Mouse (Mus musculus) mouse embryonic stem cell (cell line): ENCODE data around the gene Gpx1.
"Not testable (repeated sequence)": the region's sequence is repeated elsewhere in the genome, so short reads cannot be mapped to it uniquely, and the experiment has no call there.

Source experiments
- in situ Hi-C, 2 experiments: fragments of 300-500 bp; cut with MboI; formaldehyde crosslinking; loops; 1 replicate in 1 of 2; 3 replicates in 1 of 2; pipeline ENCODE4 v1.14.3; 2019 to 2020; ENCODE audit warnings: low sequenced_read_pairs in 2 of 2, low pct_unique_long_range_greater_than_20kb in 1 of 2, mixed read lengths in 1 of 2; ENCODE audit not compliant: unreplicated experiment in 1 of 2

Gpx1 gene

DNA sequence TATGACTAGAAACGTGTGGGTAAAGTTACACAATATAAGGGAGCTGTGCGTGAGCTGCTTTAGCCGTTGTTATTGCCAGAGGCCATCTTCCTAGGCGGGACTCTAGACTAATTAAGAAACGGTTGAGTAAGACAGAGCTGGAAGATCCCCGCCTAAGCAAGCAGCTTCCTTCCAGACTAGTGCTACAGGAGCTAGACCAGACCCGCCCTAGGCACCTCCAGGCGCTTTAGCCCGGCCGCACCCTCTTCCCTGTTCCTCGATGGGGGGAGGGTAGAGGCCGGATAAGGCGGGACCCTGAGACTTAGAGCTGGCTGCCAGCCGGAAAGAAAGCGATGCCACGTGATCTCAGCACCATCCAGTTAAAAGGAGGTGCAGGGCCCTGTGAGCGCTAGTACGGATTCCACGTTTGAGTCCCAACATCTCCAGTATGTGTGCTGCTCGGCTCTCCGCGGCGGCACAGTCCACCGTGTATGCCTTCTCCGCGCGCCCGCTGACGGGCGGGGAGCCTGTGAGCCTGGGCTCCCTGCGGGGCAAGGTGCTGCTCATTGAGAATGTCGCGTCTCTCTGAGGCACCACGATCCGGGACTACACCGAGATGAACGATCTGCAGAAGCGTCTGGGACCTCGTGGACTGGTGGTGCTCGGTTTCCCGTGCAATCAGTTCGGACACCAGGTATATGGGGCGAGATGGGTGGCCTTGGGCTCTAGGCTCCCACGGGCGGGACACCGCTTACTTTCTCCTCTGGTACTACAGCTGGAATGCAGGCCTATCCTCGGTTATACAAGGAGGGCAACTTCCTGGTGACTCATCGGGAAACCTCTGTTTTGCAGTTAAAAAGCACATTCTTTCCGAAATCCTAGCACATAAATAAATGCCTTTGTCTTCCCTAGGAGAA, at the start of gene Gpx1:
Gpx1 (plus strand) TSS at position 18 of the 896 bp plus-strand sequence.
- in situ Hi-C loops, result no loop called here

DNA sequence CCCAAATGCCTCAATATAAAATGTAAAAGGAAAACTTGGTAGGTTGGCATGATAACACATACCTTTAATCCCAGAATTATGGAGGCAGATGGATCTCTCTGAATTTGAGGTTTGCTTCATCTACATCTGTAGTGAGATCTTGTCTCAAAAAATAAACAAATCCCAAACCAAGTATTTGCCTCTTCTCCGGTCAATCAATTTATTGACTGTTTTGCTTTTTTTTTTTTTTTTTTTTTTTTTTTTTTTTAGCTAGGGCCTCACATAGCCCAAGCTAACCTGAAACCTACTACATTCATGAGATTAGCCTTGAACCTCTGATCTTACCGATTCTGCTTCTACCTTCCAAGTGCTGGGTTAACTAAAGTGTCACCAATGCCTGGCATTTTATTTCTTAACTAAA, 49.4 kb upstream of the Gpx1 start:
- in situ Hi-C loops, result no loop called here

DNA sequence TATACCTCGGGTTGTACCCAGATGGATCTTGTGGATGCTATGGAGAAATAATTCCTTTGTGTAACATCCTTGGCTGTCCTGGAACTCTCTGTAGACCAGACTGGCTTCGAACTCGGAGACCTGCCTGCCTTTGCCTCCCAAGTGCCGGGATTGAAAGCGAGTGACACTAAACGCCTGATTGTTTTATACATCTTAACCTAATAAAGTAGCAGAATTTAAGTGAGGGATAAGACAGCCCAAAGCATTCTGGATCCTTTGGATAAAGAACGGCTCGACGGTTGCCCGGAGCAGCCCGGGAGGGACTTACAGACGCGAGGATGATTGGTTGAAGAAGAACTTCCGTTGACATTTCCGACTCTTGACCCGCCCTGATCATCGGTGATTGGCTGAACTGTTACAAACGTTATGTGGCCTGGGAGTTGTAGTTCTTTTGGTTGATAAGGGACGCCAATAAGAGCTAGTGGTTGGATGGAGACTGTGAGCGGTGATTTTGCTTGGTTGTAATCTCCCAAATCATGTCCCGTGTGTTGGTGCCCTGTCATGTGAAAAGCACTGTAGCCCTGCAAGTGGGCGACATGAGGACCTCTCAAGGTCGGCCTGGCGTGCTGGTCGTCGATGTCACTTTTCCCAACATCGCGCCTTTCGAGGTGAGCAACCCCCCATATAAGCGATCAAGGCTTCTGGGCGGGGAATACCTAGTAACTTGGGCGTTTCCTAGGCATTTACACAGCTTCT, 48.5 kb upstream of the Gpx1 start, which contains the start of gene Nicn1:
Nicn1 (plus strand) TSS at position 414 of the 735 bp plus-strand sequence.
- in situ Hi-C loops, result no loop called here

DNA sequence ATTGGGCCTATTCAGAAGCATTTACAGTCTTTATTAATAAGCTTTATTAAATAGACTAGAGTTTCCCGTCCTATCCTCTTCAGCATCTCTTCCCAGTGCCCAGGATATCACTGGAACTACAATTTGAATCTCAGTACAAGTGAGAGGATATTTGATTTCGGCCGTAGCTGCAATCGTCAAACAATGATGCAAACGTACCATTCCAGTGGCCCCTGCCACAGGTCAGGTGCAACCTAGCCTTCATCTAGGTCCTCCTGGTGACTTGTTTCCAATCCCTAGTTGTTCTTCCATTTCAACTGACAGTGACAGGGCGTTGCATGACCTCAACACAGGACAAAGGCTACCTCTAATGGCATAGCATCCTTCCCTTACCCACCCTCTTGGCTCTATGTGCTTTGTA, 47.9 kb upstream of the Gpx1 start:
- in situ Hi-C loops, result no loop called here

DNA sequence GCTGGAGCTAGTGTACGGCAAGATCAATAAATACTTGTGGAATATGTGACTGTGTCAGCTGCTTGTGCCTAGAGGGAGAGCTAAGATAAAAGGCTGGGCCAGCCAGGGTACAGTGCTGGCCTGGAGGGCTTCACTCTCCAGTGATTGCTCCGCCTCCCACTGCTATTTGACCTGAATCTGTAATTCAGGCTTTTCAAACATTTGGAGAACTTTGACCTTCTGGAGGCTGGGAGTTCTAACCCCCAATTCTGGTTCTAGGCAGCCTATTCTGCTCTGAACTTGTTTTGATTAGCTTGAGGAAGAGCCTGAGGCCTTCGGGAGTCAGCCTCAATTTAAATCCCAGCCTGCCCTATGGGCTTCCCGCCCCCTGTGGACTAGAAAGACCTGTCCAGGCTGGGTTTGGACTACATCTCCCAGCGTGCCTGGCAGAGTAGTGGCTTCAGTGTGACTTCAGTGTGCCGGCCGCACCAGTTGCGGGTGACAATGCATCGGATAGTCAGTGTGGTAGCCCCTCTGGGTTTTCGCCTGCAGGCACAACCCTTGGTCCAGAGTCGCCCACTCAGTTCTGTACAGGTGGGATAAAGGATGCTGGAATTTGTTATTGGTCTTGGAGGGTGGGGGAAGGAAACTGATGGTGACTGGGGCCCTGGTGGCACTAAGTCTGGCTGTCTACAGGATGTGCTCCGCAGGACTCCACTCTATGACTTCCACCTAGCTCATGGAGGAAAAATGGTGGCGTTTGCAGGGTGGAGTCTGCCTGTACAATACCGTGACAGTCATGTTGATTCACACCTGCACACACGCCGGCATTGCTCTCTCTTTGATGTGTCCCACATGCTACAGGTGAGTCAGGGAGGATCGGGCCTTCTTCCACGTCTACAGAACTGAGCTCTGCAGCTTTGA, 42.0 kb upstream of the Gpx1 start, which contains the start of gene Amt:
Amt (plus strand) TSS at position 401 of the 903 bp plus-strand sequence.
- in situ Hi-C loops, result no loop called here

DNA sequence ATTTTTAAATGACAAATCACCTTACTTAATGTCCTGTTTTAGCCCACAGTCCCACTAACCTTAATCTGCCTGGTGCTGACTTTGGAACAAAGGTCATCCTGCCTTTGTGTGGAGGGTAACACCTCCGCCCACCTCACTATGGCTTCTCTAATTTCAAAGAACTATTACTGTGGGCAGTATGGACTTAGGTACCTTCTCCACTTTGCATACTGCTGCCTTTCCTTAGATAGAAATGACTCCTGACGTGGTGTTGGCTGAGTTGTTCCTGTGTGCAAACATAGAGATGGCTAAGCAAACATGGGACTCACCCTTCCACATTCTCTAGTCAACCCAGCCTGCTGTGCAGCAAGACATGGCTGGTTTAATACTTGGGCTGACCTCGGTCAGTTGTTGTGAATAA, 36.9 kb upstream of the Gpx1 start:
- in situ Hi-C loops, result no loop called here

DNA sequence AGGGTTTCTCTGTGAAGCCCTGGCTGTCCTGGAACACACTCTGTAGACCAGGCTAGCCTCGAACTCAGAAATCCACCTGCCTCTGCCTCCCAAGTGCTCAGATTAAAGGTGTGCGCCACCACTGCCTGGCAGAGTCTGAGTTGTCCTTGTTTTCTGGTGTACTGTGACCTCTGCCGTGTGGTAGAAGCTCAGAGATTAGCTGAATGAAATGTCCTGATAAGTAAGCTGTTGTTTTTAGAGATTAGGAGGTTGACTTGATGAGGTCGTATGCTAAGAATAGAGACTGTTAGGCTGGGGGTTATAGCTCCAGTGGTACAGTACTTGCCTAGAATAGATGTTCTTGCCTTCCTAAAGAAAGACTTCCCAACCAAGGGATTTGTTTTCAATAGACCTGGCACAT, 34.0 kb upstream of the Gpx1 start:
- in situ Hi-C loops, result no loop called here

DNA sequence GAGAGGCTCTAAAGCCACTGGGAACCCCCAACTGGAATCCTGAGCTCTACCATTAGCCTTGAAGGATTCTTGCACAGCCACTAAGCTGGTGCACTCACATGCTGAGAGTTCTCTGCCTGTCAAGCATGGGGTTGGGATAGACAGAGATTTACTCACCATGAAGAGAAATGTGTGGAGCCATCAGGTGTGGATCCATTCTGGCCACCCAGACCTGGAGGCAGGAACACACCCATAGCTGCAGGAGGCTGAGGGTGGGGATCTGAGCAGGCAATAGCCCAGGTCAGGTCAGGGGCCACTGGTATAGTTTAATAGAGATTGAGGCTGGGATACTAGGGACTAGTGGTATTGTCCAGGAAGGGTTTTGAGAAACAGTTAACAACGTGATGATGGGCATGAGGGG, 33.5 kb upstream of the Gpx1 start:
- in situ Hi-C loops, result no loop called here

DNA sequence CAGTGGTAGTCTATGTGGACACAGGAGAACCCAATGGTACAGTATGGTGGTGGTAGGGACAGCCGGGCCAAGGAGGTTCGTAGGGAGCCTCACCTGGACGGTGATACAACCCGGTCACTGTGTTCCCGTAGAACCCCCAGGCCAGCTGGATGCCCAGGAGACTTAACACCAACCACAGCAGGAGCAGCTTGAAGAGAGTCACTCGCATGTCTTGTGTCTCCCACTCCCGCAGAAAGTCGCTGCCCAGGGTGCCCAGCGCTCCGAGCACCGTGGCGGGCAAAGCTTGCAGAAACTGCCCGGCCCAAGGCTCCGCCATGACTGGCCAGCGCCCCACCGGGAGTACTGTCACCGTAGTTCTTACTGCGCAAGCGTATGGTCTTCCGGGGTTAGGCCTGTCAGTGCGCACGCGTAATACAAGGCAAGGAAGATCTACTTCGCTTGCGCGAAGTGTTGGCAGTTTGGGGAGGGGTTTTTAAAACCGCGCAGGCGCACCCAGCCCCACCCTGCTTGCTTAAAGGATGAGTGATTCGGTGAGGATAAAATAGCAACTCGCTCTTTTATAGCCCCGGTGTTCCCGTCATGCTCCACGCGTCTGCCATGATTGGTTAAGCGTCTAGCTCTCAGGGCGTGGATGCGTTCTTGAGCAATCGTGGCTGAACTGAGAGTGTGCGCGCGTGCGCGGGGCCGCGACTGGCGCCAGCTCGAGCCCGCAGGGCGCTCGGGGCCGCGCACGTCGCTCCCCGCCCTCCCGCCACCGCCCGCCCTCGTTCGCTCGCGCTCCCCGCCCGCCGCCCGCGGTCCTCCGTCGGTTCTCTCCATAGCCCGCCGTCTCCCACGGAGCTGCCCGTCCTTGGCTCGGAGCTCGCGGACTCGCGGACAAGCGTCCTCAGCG, 32.8 kb upstream of the Gpx1 start, which contains the start of the genes Rhoa and Tcta:
Rhoa (plus strand) TSS at position 501 of the 892 bp plus-strand sequence.
Tcta (minus strand) TSS at position 532 of the 892 bp plus-strand sequence.
- in situ Hi-C loops, result no loop called here

DNA sequence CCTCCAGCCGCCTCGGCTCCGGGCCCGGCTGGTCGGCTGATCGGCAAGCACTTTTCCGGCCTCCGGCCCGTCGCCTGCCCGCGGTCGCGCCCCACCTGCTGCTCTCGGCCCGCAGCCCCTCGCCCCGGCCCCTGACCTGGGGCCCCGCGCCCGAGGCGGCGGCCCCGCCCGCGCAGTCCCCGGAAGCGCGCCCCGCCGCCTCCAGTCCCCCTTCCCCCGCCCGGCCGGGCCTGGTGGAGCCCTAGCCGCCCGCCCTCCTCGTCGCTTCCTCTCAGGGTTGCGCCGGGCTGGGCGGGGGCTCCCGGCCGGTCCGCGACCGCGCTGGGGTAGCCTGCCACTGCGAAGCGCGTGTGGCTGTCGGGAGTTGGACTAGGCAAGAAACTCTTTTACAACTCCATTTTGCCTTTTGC, 32.1 kb upstream of the Gpx1 start:
- in situ Hi-C loops, result no loop called here

DNA sequence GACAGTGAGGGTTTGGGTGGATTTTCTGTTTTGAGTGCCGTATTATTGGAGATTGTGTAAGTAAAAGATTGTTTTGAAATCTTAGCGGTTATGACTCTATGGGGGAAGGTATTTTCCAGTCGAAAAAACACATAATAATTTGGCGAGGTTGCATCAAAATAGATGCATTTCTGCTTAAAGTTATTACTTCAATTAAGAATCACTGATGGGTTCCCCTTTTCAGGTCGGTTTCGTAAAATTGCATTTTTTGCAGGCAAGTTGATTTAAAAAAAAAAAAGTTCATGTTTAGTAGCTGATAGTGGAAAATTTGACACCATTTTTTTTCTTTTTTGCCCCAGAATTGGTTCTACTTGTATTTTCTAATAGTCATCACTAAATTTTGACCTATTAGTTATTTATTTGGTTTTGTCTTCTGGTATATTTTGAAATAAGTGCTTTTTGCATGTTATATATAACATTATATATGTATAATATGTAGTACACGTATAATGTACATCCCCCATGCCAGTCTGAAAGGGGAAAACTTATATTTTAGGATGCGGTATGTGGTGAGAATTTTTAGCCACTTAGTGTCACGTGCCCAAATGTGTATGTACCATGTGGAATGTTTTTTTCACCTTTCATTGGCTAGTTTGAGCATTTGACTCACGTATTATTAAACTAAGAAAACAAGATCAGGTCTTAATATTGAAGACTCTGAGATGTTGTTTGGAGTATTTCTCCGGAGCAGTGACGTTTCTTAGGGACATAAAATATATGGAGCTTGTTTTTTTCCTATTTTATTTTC, 31.5 kb upstream of the Gpx1 start:
- in situ Hi-C loops, result no loop called here

DNA sequence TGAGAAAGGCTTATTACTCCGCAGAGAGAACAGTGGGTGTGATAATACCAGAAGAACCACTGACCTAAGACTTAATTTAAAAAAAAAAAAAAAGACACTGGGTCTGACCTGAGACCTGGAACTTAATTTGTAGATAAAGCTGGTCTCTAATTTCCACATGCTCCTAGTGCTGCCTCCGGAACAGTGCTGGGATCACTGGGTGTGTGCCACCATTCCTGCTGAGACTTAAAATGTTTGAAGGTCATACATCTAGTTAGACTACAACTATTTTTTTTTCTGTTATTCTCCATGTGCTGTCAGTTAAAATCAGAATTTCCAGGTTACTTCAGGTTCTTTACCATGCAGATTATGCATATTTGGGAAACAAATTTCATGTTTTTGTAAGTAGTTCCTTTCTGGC, 30.6 kb upstream of the Gpx1 start:
- in situ Hi-C loops, result no loop called here

DNA sequence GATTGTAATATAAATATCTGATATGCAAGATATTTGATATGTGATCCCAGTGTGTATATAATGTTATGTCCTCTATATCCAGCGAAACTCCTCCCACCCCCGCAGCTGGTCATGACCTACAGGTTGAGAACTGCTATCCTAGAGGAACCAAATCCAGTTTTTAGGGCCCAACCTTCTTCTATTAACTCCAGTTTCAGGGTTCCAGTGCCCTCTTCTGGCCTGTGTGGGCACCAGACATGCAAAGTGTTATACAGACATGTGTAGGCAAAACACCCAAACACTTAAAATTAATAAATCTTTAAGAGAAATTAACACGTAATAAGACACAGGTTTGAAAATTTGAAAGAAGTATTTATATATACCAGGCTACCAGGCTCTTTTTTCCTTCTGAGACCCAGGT, 21.1 kb upstream of the Gpx1 start:
- in situ Hi-C loops, result no loop called here

DNA sequence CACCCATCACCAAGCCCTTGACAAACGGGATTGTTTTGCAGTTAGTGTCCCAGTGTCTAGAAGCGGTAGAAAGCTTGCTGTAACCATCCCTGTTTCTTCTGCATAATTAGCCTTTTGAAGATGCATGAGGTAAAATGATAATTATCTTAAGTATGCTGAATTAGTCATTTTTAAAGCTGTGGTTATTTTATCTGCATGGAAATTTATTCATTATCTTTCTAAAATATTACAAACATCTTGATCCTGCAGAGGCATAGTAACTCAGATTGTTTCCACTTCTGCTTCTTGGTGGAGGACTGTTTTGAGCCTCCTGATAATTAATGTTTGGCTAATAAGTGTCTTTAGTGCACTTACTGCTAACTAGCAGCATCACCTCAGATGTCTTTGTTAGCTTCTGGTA, 20.2 kb upstream of the Gpx1 start:
- in situ Hi-C loops, result no loop called here

DNA sequence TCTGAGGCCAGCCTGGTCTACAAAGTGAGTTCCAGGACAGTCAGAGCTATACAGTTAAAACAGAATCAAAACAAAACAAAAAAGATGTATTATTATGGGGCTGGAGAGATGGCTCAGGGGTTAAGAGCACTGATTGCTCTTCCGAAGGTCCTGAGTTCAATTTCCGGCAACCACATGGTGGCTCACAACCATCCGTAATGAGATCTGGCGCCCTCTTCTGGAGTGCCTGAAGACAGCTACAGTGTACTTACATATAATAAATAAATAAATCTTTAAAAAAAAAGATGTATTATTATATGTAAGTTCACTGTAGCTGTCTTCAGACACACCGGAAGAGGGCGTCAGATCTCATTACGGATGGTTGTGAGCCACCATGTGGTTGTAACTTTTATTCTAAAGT, 16.6 kb upstream of the Gpx1 start:
- in situ Hi-C loops, result not testable (repeated sequence)

DNA sequence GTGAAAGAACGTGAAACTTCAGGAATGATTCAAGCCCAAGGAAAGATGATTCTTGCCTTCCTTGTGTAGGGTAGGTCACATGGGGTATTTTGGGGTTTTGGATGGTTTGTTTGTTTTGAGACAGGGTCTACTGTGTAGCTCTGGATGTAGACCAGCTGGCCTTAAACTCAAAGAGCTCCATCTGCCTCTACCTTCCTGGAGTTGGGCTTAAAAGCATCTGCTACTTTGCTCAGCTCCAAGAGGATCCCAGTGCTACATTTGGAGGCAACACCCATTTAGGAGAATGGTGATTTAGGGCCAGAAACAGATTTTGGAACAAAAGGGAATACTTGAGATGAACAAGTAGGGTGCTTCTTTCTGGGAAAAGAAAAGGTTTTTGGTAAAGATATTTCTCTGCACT, 13.9 kb upstream of the Gpx1 start:
- in situ Hi-C loops, result no loop called here

DNA sequence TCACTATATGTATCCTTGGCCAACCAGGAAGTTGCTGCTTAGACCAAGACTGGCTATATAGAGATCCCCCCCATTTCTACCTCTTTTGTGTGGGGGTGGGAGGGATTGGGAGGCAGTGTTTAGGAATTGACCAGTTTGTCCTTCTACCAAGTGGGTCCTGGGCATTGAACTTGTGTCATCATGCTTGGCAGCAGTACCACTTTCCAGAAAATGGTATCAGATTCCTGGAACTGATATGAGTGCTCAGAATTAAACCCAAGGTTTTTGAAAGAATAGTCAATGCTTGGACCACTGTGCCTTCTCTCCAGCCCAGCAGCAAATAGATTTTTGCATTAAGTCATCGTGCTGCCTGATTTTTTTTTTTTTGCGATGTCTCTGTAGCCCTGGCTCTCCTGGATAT, 12.9 kb upstream of the Gpx1 start:
- in situ Hi-C loops, result no loop called here
